ENCODE assay signal across 35 mouse cellular contexts in the genomic region with DNA sequence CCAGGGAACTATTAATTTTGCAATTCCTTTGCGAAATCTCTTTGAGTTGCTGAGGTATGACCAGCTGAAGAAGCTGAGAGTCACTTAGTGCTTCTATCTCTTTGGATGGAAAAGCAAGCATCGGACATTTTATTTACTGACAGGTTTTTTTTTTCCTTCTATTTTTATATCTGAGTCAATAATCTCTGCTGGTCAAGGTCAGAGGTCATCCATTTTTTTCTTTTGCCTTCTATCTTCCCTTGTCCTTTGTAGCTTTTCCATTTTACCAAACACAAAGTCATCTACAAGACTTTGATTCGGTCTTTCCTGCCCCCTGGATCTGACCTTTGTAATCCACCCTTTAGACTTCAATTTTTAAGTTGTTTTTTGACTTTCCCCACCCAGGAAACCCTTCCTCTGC.
"Had no signal": no experiment of that assay in that cellular context is flagged by ENCODE, and none has a peak within 500 bp of the region (broad histone marks: within the 10 kb centered on the region; RNA-seq: fewer than 3 reads in every experiment).

No protein-coding gene starts in this region.

- H3K36me3 ChIP-seq: heart, embryonic 10.5 days; heart, embryonic 12.5 days; heart, embryonic 13.5 days; heart, embryonic 15.5 days; hindbrain, embryonic 10.5 days; hindbrain, embryonic 12.5 days; hindbrain, embryonic 13.5 days; hindbrain, embryonic 15.5 days; intestine, embryonic 15.5 days; kidney, embryonic 15.5 days had no signal

- H3K9ac ChIP-seq: heart, embryonic 12.5 days; heart, embryonic 13.5 days; heart, embryonic 15.5 days; hindbrain, embryonic 12.5 days; hindbrain, embryonic 13.5 days; hindbrain, embryonic 14.5 days; hindbrain, embryonic 15.5 days; intestine, embryonic 15.5 days; kidney, embryonic 15.5 days had no signal

- H3K27ac ChIP-seq: heart, embryonic 10.5 days; heart, embryonic 13.5 days; heart, embryonic 15.5 days; hindbrain, embryonic 10.5 days; hindbrain, embryonic 12.5 days; hindbrain, embryonic 13.5 days; hindbrain, embryonic 14.5 days; hindbrain, embryonic 15.5 days; hindbrain, postnatal 0 days; intestine, embryonic 15.5 days; kidney, embryonic 15.5 days; kidney, postnatal 0 days; layer of hippocampus, adult 2 months had no signal

- H3K4me1 ChIP-seq: heart, embryonic 10.5 days; heart, embryonic 12.5 days; heart, embryonic 13.5 days; heart, embryonic 15.5 days; hindbrain, embryonic 10.5 days; hindbrain, embryonic 12.5 days; hindbrain, embryonic 13.5 days; intestine, embryonic 15.5 days; kidney, embryonic 15.5 days had no signal

- ATAC-seq: hindbrain, embryonic 16.5 days; hindbrain, postnatal 0 days; inflammation-experienced regulatory T-cells, adult 6 months; intestine, embryonic 15.5 days; intestine, embryonic 16.5 days; intestine, postnatal 0 days had no signal

- H3K27me3 ChIP-seq: heart, embryonic 12.5 days; heart, embryonic 13.5 days; heart, embryonic 15.5 days; hindbrain, embryonic 12.5 days; hindbrain, embryonic 13.5 days; hindbrain, embryonic 15.5 days; intestine, embryonic 15.5 days; kidney, embryonic 15.5 days had no signal

- H3K9me3 ChIP-seq: heart, embryonic 10.5 days; heart, embryonic 12.5 days; heart, embryonic 13.5 days; heart, embryonic 15.5 days; hindbrain, embryonic 10.5 days; hindbrain, embryonic 12.5 days; hindbrain, embryonic 13.5 days; hindbrain, embryonic 15.5 days; intestine, embryonic 15.5 days; kidney, embryonic 15.5 days had no signal

- H3K4me2 ChIP-seq: heart, embryonic 11.5 days; heart, embryonic 12.5 days; heart, embryonic 13.5 days; heart, embryonic 15.5 days; hindbrain, embryonic 12.5 days; hindbrain, embryonic 13.5 days; hindbrain, embryonic 14.5 days; hindbrain, embryonic 15.5 days; intestine, embryonic 15.5 days; kidney, embryonic 15.5 days had no signal

- H3K4me3 ChIP-seq: heart, embryonic 10.5 days; heart, embryonic 12.5 days; heart, embryonic 13.5 days; heart, embryonic 15.5 days; hindbrain, embryonic 10.5 days; hindbrain, embryonic 12.5 days; hindbrain, embryonic 13.5 days; hindbrain, embryonic 15.5 days; intestine, embryonic 15.5 days; kidney, embryonic 15.5 days; layer of hippocampus, adult 2 months had no signal

- DNase-seq: heart, postnatal 10 days; heart, postnatal 14 days; heart, postnatal 36 days; heart, postnatal 4 days; kidney, adult 11 months; kidney, adult 18-20 months; kidney, adult 2 months; kidney, adult 8-10 months; kidney, adult 9 months; kidney, postnatal 10 days; kidney, postnatal 14 days; kidney, postnatal 25 days; kidney, postnatal 36 days; kidney, postnatal 4 days; layer of hippocampus, adult 9-11 months; layer of hippocampus, postnatal 36 days had no signal
